31 mouse cellular contexts compared by ENCODE assay signal in genomic region chr10:126826982-126827381, GRCm38 (mm10).
"Had no signal": no experiment of that assay in that cellular context is flagged by ENCODE, and none has a peak within 500 bp of the region (broad histone marks: within the 10 kb centered on the region; RNA-seq: fewer than 3 reads in every experiment).

No protein-coding gene starts in this region.

- H3K4me1 ChIP-seq: limb, embryonic 15.5 days; liver, embryonic 12.5 days; liver, embryonic 13.5 days; liver, embryonic 15.5 days; lung, embryonic 15.5 days; midbrain, embryonic 10.5 days had no signal

- H3K36me3 ChIP-seq: limb, embryonic 10.5 days; limb, embryonic 12.5 days; limb, embryonic 13.5 days; limb, embryonic 15.5 days; liver, embryonic 12.5 days; liver, embryonic 13.5 days; liver, embryonic 15.5 days; lung, embryonic 15.5 days; midbrain, embryonic 10.5 days; midbrain, embryonic 12.5 days; midbrain, embryonic 13.5 days; midbrain, embryonic 15.5 days had no signal

- H3K9me3 ChIP-seq: limb, embryonic 10.5 days; limb, embryonic 15.5 days; liver, embryonic 12.5 days; liver, embryonic 13.5 days; liver, embryonic 15.5 days; lung, embryonic 15.5 days; midbrain, embryonic 12.5 days; midbrain, embryonic 13.5 days; midbrain, embryonic 15.5 days had no signal

- H3K4me3 ChIP-seq: limb, embryonic 10.5 days; limb, embryonic 12.5 days; limb, embryonic 13.5 days; limb, embryonic 15.5 days; liver, embryonic 12.5 days; liver, embryonic 13.5 days; liver, embryonic 15.5 days; lung, embryonic 15.5 days; megakaryocyte, embryonic 14.5 days; midbrain, embryonic 10.5 days; midbrain, embryonic 12.5 days; midbrain, embryonic 13.5 days; midbrain, embryonic 15.5 days; myocyte had no signal

- ATAC-seq: liver, embryonic 12.5 days; liver, postnatal 0 days; lung, postnatal 0 days; midbrain, embryonic 13.5 days; midbrain, embryonic 15.5 days; midbrain, embryonic 16.5 days had no signal

- H3K27me3 ChIP-seq: limb, embryonic 12.5 days; limb, embryonic 13.5 days; limb, embryonic 15.5 days; liver, embryonic 12.5 days; liver, embryonic 13.5 days; liver, embryonic 15.5 days; lung, embryonic 15.5 days; megakaryocyte, embryonic 14.5 days; midbrain, embryonic 12.5 days; midbrain, embryonic 13.5 days; midbrain, embryonic 15.5 days had no signal

- H3K27ac ChIP-seq: limb, embryonic 10.5 days; limb, embryonic 12.5 days; limb, embryonic 13.5 days; limb, embryonic 15.5 days; liver, embryonic 12.5 days; liver, embryonic 13.5 days; liver, embryonic 14.5 days; liver, embryonic 15.5 days; lung, embryonic 15.5 days; macrophage; midbrain, embryonic 10.5 days; midbrain, embryonic 12.5 days; midbrain, embryonic 13.5 days; midbrain, embryonic 15.5 days had no signal

- H3K9ac ChIP-seq: limb, embryonic 12.5 days; limb, embryonic 13.5 days; limb, embryonic 15.5 days; liver, embryonic 12.5 days; liver, embryonic 13.5 days; liver, embryonic 14.5 days; liver, embryonic 15.5 days; liver, postnatal 0 days; lung, embryonic 14.5 days; lung, embryonic 15.5 days; midbrain, embryonic 12.5 days; midbrain, embryonic 13.5 days; midbrain, embryonic 15.5 days had no signal

- H3K4me2 ChIP-seq: limb, embryonic 12.5 days; limb, embryonic 13.5 days; limb, embryonic 15.5 days; liver, embryonic 11.5 days; liver, embryonic 12.5 days; liver, embryonic 13.5 days; liver, embryonic 15.5 days; lung, embryonic 14.5 days; lung, embryonic 15.5 days; midbrain, embryonic 11.5 days; midbrain, embryonic 12.5 days; midbrain, embryonic 13.5 days; midbrain, embryonic 15.5 days had no signal

- DNase-seq: left cerebral cortex, postnatal 4 days; liver; liver, embryonic 13.5 days; liver, postnatal 0 days; lung, adult 18-20 months; lung, adult 2 months; lung, embryonic 14.5 days; lung, postnatal 10 days; lung, postnatal 14 days; lung, postnatal 36 days; lung, postnatal 4 days; midbrain, embryonic 14.5 days had no signal
